Mouse (Mus musculus) embryonic facial prominence, embryonic 10.5 days (tissue): ENCODE results near the gene Uap1. TPM values are rescaled to one million over a fixed set of nuclear protein-coding genes. Genes with fewer than 3 reads are reported as not detected.

Source experiments
- DNase-seq: peaks from one replicate; pipeline ENCODE4 v3.0.0-alpha.2; 2017; ENCODE audit warnings: low spot score
- H3K27ac ChIP-seq: fragments of 300-500 bp; sonication (generic); replicated peaks from 2 replicates; pipeline ENCODE4 v1.5.1; 2016; ENCODE audit warnings: mild to moderate bottlenecking
- H3K27me3 ChIP-seq: fragments of 300-500 bp; sonication (generic); replicated peaks from 2 replicates; pipeline ENCODE4 v1.6.1; 2016; ENCODE audit warnings: low read depth, mild to moderate bottlenecking; ENCODE audit not compliant: poor library complexity, severe bottlenecking
- H3K36me3 ChIP-seq: fragments of 300-500 bp; sonication (generic); replicated peaks from 2 replicates; pipeline ENCODE4 v1.6.1; 2016; ENCODE audit warnings: mild to moderate bottlenecking, moderate library complexity
- H3K4me1 ChIP-seq: fragments of 300-500 bp; sonication (generic); 2 replicates; pipeline ENCODE4 v1.6.1; 2016
- H3K4me3 ChIP-seq: fragments of 300-500 bp; sonication (generic); 2 replicates; pipeline ENCODE4 v1.5.1; 2016; ENCODE audit warnings: mild to moderate bottlenecking, moderate library complexity
- H3K9me3 ChIP-seq: fragments of 300-500 bp; sonication (generic); 2 replicates; pipeline ENCODE4 v1.6.1; 2016; ENCODE audit warnings: mild to moderate bottlenecking
- WGBS: fragments of 180-500 bp; shearing (Covaris S2); methylation state at CpG from one replicate; pipeline ENCODE4 v1.1.7; 2016; 5-methylcytosine and 5-hydroxymethylcytosine counted together
- polyA plus RNA-seq: library from polyadenylated mRNA; unstranded; fragments of >200 nt; fragmentation: Nextera tagmentation; extraction: Ambion mirVana; gene quantifications from 2 replicates; pipeline ENCODE4 v1.2.1, GENCODE M21; 2016

The Uap1 gene
- 56.3 and 56.5 TPM in 2 replicates for polyA plus RNA-seq

DNA sequence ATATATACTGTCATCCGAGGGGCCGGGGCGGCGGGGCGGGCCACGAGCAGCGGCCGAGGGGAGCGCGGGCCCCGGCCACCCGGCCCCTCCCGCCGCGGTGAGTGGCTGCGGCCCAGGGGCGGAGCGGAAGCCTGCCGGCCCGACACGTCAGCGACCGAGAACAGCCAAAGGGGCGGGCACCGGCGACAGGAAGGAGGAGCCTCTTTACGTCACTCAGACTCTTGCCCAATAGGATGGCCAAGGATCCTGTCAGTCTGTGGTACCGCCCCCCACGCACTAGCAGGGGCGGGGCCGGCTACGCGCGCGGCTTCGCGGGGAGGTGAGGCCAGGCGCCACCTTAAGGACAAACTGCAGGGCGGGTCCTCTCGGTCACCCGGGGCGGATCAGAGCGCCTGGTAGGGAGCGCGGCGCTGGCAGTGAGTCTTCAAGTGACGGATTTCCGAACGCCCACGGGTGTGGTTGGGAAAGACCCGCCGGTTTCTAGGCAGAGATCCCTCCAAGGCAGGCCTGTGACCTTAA, at the start of gene Uap1:
Uap1 (minus strand) TSS at position 144 of the 519 bp plus-strand sequence.
- Histone ChIP-seq H3K27me3 (no peaks in the 10 kb centered on the region), H3K27ac (peak within 1 kb of the TSS; percentile 94), H3K9me3 (no peaks in the 10 kb centered on the region), H3K4me3 (peak within 1 kb of the TSS; percentile 86), H3K36me3 (no peaks in the 10 kb centered on the region), H3K4me1 (peaks cover 18% of the 10 kb centered on the region)
- WGBS: under 1% methylated on average over 52 of the region's 52 CpGs
- DNase-seq: peak; percentile 99

DNA sequence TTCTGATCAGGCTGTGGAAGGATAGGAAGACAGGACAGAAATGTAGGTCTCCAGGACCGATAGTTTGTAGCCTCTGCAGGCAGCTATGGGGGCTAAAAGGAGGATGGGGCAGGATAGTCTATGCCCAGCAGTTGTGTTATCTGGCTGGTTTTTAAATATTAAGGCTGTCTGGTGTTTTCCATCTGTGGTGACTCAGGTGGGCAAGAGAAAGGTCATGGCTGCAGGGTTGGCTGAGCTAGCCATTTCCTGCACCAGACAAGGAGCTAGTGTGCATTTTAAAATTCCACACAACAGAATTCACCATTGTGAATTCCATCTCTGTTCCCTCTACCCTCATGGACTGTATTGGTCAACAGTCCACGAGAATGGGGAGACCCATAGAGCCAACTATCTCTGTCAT, 48.5 kb upstream of the Uap1 start:
- 0 out of 2 replicates have a peak, but pooled peaks cover 3% of the 10 kb centered on the region for H3K27me3 ChIP-seq
- H3K4me1 ChIP-seq: 0 out of 2 replicates have a peak, but pooled peaks cover 3% of the 10 kb centered on the region
- H3K9me3 ChIP-seq: no peaks in the 10 kb centered on the region
- no peak for DNase-seq
- H3K27ac ChIP-seq: no peak overlapping the region
- WGBS: 82% methylated on average over 2 of the region's 2 CpGs
- H3K36me3 ChIP-seq: no peaks in the 10 kb centered on the region
- no peak overlapping the region for H3K4me3 ChIP-seq

DNA sequence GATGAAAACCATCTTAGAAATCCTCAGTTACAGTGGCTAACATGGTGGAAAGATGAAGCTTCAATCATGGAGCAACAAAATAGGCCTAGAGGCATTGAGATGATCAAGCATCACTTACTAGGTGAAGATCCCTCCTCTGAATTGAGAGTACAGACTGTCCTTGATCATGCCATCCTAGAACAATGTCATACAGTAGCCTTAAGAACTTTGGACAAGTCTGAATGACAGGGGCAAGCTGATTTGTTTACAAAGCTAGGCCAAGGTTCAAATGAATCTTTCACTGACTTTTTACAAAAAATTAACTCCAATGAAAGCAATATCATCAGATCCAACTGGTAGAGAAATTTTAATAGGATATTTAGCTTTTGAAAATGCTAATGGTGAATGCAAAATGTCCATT, 45.6 kb upstream of the Uap1 start:
- Histone ChIP-seq H3K27me3 (0 out of 2 replicates have a peak, but pooled peaks cover 3% of the 10 kb centered on the region), H3K9me3 (no peaks in the 10 kb centered on the region), H3K27ac (no peak overlapping the region), H3K4me1 (no peaks in the 10 kb centered on the region), H3K4me3 (no peak overlapping the region), H3K36me3 (no peaks in the 10 kb centered on the region)
- no peak for DNase-seq

DNA sequence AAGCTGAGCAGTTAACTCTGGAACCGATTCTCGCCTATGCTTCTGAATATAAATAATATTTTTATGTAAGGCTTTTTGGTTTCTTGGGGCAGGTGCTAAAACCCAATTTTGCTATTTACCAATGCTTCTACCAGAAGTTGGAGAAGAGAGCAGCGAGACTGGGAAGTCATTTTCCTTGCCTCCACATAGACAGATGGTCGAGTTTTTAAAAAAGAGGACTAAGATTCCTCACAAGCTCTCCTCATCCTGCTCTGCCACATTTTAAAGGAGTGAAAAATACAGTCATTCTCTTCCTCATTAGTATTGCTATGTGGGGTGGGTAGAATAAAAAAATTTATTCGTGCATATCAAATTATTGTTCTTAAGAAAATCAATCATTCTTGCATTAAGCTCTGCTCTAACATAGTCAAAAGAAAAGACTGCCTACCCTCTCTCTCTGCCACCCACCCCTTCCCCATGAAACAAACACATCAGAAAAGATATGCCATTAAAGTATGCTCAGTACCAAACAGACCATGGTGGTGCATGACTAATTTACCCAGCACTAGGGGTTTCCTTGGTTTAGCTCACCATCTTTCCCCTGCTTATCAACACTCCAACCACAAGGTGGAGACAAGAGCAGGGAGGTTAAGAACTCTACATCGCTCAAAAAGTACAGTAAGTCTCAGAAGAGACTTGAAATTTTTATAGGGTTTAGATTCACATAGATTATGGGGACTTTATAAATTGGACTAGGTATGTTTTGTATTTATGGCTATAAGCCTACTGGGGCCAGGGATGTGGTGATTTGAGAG, 43.5 kb upstream of the Uap1 start:
- 81% methylated on average over 6 of the region's 6 CpGs for WGBS
- DNase-seq: no peak
- H3K9me3 ChIP-seq: no peaks in the 10 kb centered on the region
- no peak overlapping the region for H3K4me3 ChIP-seq
- H3K4me1 ChIP-seq: peaks cover 8% of the 10 kb centered on the region; the same call in 1 of the 2 replicates
- H3K36me3 ChIP-seq: no peaks in the 10 kb centered on the region
- H3K27ac ChIP-seq: no peak overlapping the region
- 0 out of 2 replicates have a peak, but pooled peaks cover 3% of the 10 kb centered on the region for H3K27me3 ChIP-seq

DNA sequence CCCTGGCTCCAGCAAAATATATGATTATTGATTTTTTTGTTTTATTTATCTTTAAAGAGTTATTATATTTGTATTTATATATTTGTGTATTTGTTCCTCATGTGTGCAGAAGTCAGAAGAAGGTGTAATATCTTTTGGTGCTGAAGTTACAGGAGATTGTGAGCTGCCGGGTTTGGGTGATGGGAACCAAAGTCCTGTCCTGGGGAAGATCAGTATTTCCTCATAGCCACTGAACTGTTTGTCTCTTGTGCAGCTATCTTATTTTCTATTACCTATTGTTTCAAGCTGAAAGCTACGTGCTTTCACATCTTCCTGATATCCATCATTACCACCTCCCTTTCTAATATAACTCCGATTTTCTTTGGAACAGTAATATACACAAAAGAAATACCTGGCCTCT, 40.8 kb upstream of the Uap1 start:
- no peaks in the 10 kb centered on the region for H3K9me3 ChIP-seq
- H3K4me3 ChIP-seq: peak overlapping the region; percentile 99
- H3K27ac ChIP-seq: peak overlapping the region; percentile 94; the same call in 1 of the 2 replicates
- no peaks in the 10 kb centered on the region for H3K27me3 ChIP-seq
- H3K4me1 ChIP-seq: peaks cover 8% of the 10 kb centered on the region; the same call in 1 of the 2 replicates
- no peak for DNase-seq
- 75% methylated on average over 3 of the region's 3 CpGs for WGBS
- peaks cover 22% of the 10 kb centered on the region for H3K36me3 ChIP-seq

DNA sequence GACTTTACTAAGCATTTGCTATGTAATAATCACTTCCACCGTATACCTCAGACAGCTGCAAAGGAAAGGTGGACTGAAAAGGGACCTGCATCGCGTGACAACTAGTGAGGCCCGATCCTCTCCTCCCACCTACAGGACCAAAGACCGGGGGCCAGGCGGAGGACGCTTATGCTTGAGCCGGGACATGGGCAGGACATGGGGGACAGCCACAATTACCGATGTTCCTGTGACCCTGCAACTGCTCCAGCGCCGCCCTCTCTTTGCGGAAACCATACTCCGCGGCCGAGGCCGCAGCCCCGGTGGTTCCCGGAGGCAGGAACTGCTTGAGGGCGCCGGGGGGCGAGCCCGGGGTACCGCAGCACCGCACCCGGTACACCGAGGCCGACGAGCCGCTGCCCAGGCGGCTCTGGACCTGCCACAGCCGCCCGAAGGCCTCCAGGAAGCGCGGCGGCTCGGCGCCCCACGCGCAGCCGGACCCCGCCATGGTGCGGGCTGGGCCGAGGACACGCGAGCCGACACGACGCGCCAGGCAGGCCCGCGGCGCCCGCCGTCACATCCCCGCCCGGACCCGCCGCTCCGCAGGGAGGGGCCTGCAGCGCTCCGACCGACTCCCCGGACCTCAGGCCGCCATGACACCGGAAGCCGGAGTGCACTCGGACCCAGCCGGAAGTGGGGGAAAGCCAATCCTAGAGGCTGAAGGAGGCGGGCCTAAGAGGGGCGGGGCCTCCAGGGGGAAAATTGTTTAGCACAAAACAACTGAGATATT, 40.2 kb upstream of the Uap1 start, which contains the start of gene Uhmk1:
Uhmk1 (minus strand) TSS at position 641 of the 766 bp plus-strand sequence.
- H3K4me3 ChIP-seq: peak within 1 kb of the TSS; percentile 99
- under 1% methylated on average over 70 of the region's 70 CpGs for WGBS
- no peaks in the 10 kb centered on the region for H3K27me3 ChIP-seq
- DNase-seq: peak; percentile 94
- H3K9me3 ChIP-seq: no peaks in the 10 kb centered on the region
- H3K27ac ChIP-seq: peak within 1 kb of the TSS; percentile 94
- peaks cover 8% of the 10 kb centered on the region; the same call in 1 of the 2 replicates for H3K4me1 ChIP-seq
- peaks cover 28% of the 10 kb centered on the region for H3K36me3 ChIP-seq

DNA sequence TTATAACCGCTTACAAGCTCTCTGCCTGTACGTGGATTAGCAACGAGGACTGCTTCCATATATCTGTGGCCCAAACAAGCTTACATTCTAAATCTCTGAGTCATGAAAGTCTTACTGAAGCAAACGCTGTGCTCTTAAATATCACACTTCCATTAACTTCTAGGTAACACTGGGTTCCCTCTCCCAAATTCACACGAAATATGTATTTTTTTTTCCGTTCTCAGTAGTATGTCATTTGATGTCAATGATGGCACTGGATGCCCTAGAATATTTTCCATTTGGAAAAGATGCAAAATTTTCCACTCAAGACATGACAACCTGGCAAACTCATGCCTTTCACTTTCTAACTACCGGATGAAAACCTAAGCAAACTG, 39.6 kb upstream of the Uap1 start:
- 47% methylated on average over 7 of the region's 7 CpGs for WGBS
- Histone ChIP-seq H3K27me3 (no peaks in the 10 kb centered on the region), H3K27ac (no peak overlapping the region), H3K36me3 (peaks cover 31% of the 10 kb centered on the region), H3K4me3 (peak overlapping the region; percentile 99), H3K4me1 (peaks cover 8% of the 10 kb centered on the region; the same call in 1 of the 2 replicates), H3K9me3 (no peaks in the 10 kb centered on the region)
- no peak for DNase-seq

DNA sequence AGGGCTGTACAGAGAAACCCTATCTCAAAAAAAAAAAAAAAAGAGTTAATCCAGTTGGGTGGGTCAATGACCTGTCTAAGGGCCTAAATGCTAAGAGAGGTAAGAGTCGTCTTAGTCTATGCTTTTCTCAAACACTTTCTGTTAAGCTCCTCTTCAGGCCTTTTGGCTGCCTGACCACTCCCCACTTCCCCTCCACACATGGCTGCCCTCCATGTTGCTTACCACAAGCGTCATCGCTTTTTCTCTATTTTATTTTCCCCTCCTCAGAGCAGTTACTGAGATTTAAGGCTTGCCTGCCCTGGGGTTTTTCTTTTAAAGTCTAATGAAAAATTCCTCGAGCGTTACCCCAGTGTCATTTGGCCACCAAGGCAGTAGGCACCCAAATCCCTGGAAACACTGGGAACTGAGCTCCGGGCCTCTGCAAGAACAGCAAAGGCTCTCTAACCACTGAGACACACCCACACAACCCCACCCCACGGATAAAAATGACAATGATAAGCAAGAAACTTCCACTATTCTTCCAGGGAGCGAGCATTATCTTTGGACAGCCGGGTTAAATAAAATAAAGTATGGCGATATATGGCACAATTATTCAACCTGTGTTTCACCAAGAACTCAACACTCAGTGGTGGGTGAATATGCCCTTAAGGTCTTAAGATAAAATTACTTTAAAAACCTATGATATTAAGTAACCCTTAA, 38.6 kb upstream of the Uap1 start:
- no peak for DNase-seq
- H3K4me3 ChIP-seq: no peak overlapping the region
- 92% methylated on average over 10 of the region's 10 CpGs for WGBS

DNA sequence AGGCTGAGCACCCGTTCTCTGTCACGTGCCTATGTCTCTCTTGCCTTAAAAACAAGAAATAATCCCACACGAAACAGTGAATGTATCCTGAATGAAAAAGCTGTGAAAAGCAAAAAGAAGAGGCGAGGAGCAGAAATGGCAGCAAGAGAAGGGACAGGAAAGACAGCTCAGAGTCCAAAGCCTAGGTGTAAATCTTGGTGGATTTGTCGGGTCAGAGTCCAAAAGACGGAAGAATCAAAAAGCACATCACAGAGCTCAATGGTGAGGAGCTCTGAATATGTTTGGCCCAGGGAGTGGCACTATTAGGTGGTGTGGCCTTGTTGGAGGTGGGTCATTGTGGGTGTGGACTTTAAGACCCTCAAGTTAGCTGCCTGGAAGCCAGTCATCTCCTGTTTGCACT, 31.6 kb upstream of the Uap1 start:
- no peak overlapping the region for H3K27ac ChIP-seq
- no peak overlapping the region for H3K4me3 ChIP-seq
- no peaks in the 10 kb centered on the region for H3K27me3 ChIP-seq
- no peaks in the 10 kb centered on the region for H3K4me1 ChIP-seq
- peaks cover 90% of the 10 kb centered on the region for H3K36me3 ChIP-seq
- no peaks in the 10 kb centered on the region for H3K9me3 ChIP-seq
- no peak for DNase-seq
- WGBS: 93% methylated on average over 6 of the region's 6 CpGs

More for the DNA sequence above, 38.6 kb upstream of the Uap1 start:
- Histone ChIP-seq H3K27ac (no peak overlapping the region), H3K4me1 (peaks cover 8% of the 10 kb centered on the region; the same call in 1 of the 2 replicates), H3K36me3 (peaks cover 41% of the 10 kb centered on the region), H3K9me3 (no peaks in the 10 kb centered on the region), H3K27me3 (no peaks in the 10 kb centered on the region)

DNA sequence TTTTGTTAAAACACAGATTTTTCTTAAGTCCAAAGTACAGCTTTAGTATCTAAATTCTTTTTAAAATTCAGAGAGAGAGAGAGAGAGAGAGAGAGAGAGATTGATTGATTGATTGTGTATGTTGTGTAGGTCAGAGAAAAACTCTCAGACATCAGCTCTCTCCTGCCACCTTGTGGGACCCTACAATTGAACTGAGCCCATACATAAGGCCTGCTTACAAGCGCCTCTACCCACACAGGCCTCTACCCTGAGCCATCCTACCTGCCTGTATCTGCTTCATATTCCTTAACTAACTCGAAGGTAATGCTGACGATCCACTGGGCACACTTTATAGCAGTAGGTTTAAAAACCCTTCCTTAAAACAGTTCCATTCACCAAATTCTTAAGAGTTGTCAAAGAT, 25.6 kb upstream of the Uap1 start:
- H3K4me1 ChIP-seq: no peaks in the 10 kb centered on the region
- no peaks in the 10 kb centered on the region for H3K27me3 ChIP-seq
- H3K36me3 ChIP-seq: peaks cover 93% of the 10 kb centered on the region
- DNase-seq: peak; percentile 19
- H3K9me3 ChIP-seq: no peaks in the 10 kb centered on the region
- no peak overlapping the region for H3K27ac ChIP-seq
- 88% methylated on average over 3 of the region's 3 CpGs for WGBS
- H3K4me3 ChIP-seq: no peak overlapping the region

DNA sequence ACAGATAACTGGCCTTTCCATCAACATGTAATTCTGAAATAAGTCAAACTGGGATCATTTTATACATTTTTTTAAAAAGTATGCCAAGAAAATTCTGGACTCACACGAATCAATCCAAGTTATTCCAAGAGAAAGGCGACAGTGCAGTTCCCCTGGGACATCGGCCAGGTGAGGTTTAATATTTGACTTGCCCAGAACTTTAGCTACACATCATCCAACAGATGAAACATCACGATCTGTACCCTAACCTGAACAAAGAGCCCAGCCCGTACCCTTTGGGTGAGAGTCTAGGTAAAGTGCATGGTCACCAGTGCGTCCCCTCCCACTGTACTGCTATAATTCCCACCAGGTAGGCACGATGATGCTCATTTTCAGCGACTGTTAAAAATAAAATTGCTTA, 21.5 kb upstream of the Uap1 start:
- no peak for DNase-seq

DNA sequence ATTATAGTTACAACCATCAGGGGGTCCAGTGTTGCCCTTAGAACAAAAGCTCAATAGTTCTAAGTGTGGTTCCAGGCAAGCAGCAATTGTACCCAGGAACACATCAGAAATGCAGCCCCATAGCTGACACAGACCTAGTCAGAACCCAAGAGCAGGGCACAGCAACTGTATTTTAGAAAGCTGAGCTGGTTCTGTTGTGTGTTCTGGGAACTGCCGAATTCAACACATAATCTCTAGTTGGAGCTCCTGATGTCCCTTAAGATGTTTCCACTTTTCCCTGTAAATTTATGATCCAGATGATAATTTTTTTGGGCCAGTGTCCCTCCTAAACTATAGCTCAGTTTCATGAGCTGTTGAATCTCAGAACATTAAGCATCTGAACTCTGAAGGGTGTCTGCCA, 17.2 kb upstream of the Uap1 start:
- H3K27me3 ChIP-seq: no peaks in the 10 kb centered on the region
- H3K27ac ChIP-seq: no peak overlapping the region
- 95% methylated on average over 1 of the region's 1 CpGs for WGBS
- no peaks in the 10 kb centered on the region for H3K4me1 ChIP-seq
- no peaks in the 10 kb centered on the region for H3K9me3 ChIP-seq
- no peak for DNase-seq
- H3K4me3 ChIP-seq: no peak overlapping the region
- peaks cover 53% of the 10 kb centered on the region for H3K36me3 ChIP-seq

More for the DNA sequence above, 21.5 kb upstream of the Uap1 start:
- Histone ChIP-seq H3K4me1 (no peaks in the 10 kb centered on the region), H3K27me3 (no peaks in the 10 kb centered on the region), H3K36me3 (peaks cover 92% of the 10 kb centered on the region), H3K4me3 (no peak overlapping the region), H3K9me3 (no peaks in the 10 kb centered on the region), H3K27ac (no peak overlapping the region)
- 95% methylated on average over 8 of the region's 8 CpGs for WGBS
